Mouse (Mus musculus): ENCODE measurements around the gene Fank1. TPM values are rescaled to one million over a fixed set of nuclear protein-coding genes. Genes with fewer than 3 reads are reported as not detected.
"Not testable (repeated sequence)": the region's sequence is repeated elsewhere in the genome, so short reads cannot be mapped to it uniquely, and the experiment has no call there.

The Fank1 gene
- polyA plus RNA-seq, 1 experiment from 2014 or later: 0.24 TPM

- no peaks in the 10 kb centered on the region for H3K36me3 ChIP-seq (ENCODE audit: control insufficient read depth, insufficient read depth, low read length)
- no peak overlapping the region for H3K4me2 ChIP-seq (replicated peaks; ENCODE audit: low read depth, low read length)
- no peak overlapping the region for H3K4me3 ChIP-seq (ENCODE audit: low read length)
- no peaks in the 10 kb centered on the region for H3K9me3 ChIP-seq (ENCODE audit: control insufficient read depth, low read length)
- H3K9ac ChIP-seq (ENCODE audit: low read depth, low read length): no peak overlapping the region
- H3K27me3 ChIP-seq (ENCODE audit: control insufficient read depth, insufficient read depth, low read length): no peaks in the 10 kb centered on the region
- no peak overlapping the region for H3K27ac ChIP-seq (ENCODE audit: low read depth, low read length)
- no peak for ATAC-seq (ENCODE audit: low FRiP score, low TSS enrichment)
- 90% methylated on average over 5 of the region's 5 CpGs for WGBS
- H3K4me1 ChIP-seq (ENCODE audit: control insufficient read depth, insufficient read depth, low read length): no peaks in the 10 kb centered on the region
Observed at GRCm38 (mm10) chr7:133862723-133863122, 86.1 kb downstream of the Fank1 start.

- no peak overlapping the region for H3K4me2 ChIP-seq (replicated peaks; ENCODE audit: low read depth, low read length)
- no peak overlapping the region for H3K27ac ChIP-seq (ENCODE audit: low read depth, low read length)
- H3K9me3 ChIP-seq (ENCODE audit: control insufficient read depth, low read length): no peaks in the 10 kb centered on the region
- H3K36me3 ChIP-seq (ENCODE audit: control insufficient read depth, insufficient read depth, low read length): no peaks in the 10 kb centered on the region
- H3K27me3 ChIP-seq (ENCODE audit: control insufficient read depth, insufficient read depth, low read length): no peaks in the 10 kb centered on the region
- no peak overlapping the region for H3K9ac ChIP-seq (ENCODE audit: low read depth, low read length)
- H3K4me1 ChIP-seq (ENCODE audit: control insufficient read depth, insufficient read depth, low read length): no peaks in the 10 kb centered on the region
- no peak for ATAC-seq (ENCODE audit: low FRiP score, low TSS enrichment)
- WGBS: 69% methylated on average over 3 of the region's 3 CpGs
- no peak overlapping the region for H3K4me3 ChIP-seq (ENCODE audit: low read length)
Observed at GRCm38 (mm10) chr7:133863151-133863550, 86.5 kb downstream of the Fank1 start.

GRCm38 (mm10) chr7:133863684-133864083 is 87.0 kb downstream of the Fank1 start:
- Histone ChIP-seq H3K9me3 (ENCODE audit: control insufficient read depth, low read length) (no peaks in the 10 kb centered on the region), H3K4me2 (replicated peaks; ENCODE audit: low read depth, low read length) (no peak overlapping the region), H3K4me3 (ENCODE audit: low read length) (no peak overlapping the region), H3K9ac (ENCODE audit: low read depth, low read length) (no peak overlapping the region), H3K27ac (ENCODE audit: low read depth, low read length) (no peak overlapping the region), H3K4me1 (ENCODE audit: control insufficient read depth, insufficient read depth, low read length) (no peaks in the 10 kb centered on the region), H3K36me3 (ENCODE audit: control insufficient read depth, insufficient read depth, low read length) (no peaks in the 10 kb centered on the region), H3K27me3 (ENCODE audit: control insufficient read depth, insufficient read depth, low read length) (no peaks in the 10 kb centered on the region)
- 93% methylated on average over 4 of the region's 4 CpGs for WGBS
- no peak for ATAC-seq (ENCODE audit: low FRiP score, low TSS enrichment)

- Histone ChIP-seq H3K9ac (ENCODE audit: low read depth, low read length) (no peak overlapping the region), H3K27me3 (ENCODE audit: control insufficient read depth, insufficient read depth, low read length) (no peaks in the 10 kb centered on the region), H3K4me2 (replicated peaks; ENCODE audit: low read depth, low read length) (no peak overlapping the region), H3K4me1 (ENCODE audit: control insufficient read depth, insufficient read depth, low read length) (no peaks in the 10 kb centered on the region), H3K36me3 (ENCODE audit: control insufficient read depth, insufficient read depth, low read length) (no peaks in the 10 kb centered on the region), H3K9me3 (ENCODE audit: control insufficient read depth, low read length) (no peaks in the 10 kb centered on the region), H3K27ac (ENCODE audit: low read depth, low read length) (no peak overlapping the region), H3K4me3 (ENCODE audit: low read length) (no peak overlapping the region)
- 87% methylated on average over 4 of the region's 4 CpGs for WGBS
- ATAC-seq (ENCODE audit: low FRiP score, low TSS enrichment): no peak
Observed at GRCm38 (mm10) chr7:133870265-133870664, 93.6 kb downstream of the Fank1 start.

GRCm38 (mm10) chr7:133872701-133873100 is 96.0 kb downstream of the Fank1 start:
- no peaks in the 10 kb centered on the region for H3K9me3 ChIP-seq (ENCODE audit: control insufficient read depth, low read length)
- WGBS: 78% methylated on average over 5 of the region's 5 CpGs
- no peak overlapping the region for H3K4me3 ChIP-seq (ENCODE audit: low read length)
- no peak for ATAC-seq (ENCODE audit: low FRiP score, low TSS enrichment)
- no peaks in the 10 kb centered on the region for H3K36me3 ChIP-seq (ENCODE audit: control insufficient read depth, insufficient read depth, low read length)
- H3K27me3 ChIP-seq (ENCODE audit: control insufficient read depth, insufficient read depth, low read length): no peaks in the 10 kb centered on the region
- H3K4me1 ChIP-seq (ENCODE audit: control insufficient read depth, insufficient read depth, low read length): no peaks in the 10 kb centered on the region
- H3K27ac ChIP-seq (ENCODE audit: low read depth, low read length): no peak overlapping the region
- H3K9ac ChIP-seq (ENCODE audit: low read depth, low read length): no peak overlapping the region
- no peak overlapping the region for H3K4me2 ChIP-seq (replicated peaks; ENCODE audit: low read depth, low read length)

- Histone ChIP-seq H3K9ac (ENCODE audit: low read depth, low read length) (no peak overlapping the region), H3K36me3 (ENCODE audit: control insufficient read depth, insufficient read depth, low read length) (no peaks in the 10 kb centered on the region), H3K4me2 (replicated peaks; ENCODE audit: low read depth, low read length) (no peak overlapping the region), H3K4me1 (ENCODE audit: control insufficient read depth, insufficient read depth, low read length) (no peaks in the 10 kb centered on the region), H3K4me3 (ENCODE audit: low read length) (no peak overlapping the region), H3K27me3 (ENCODE audit: control insufficient read depth, insufficient read depth, low read length) (no peaks in the 10 kb centered on the region), H3K27ac (ENCODE audit: low read depth, low read length) (no peak overlapping the region), H3K9me3 (ENCODE audit: control insufficient read depth, low read length) (no peaks in the 10 kb centered on the region)
- no peak for ATAC-seq (ENCODE audit: low FRiP score, low TSS enrichment)
- 74% methylated on average over 3 of the region's 3 CpGs for WGBS
Observed at GRCm38 (mm10) chr7:133876139-133876538, 99.5 kb downstream of the Fank1 start.

- H3K4me1 ChIP-seq (ENCODE audit: control insufficient read depth, insufficient read depth, low read length): no peaks in the 10 kb centered on the region
- H3K36me3 ChIP-seq (ENCODE audit: control insufficient read depth, insufficient read depth, low read length): no peaks in the 10 kb centered on the region
- H3K4me3 ChIP-seq (ENCODE audit: low read length): no peak overlapping the region
- no peak overlapping the region for H3K9ac ChIP-seq (ENCODE audit: low read depth, low read length)
- H3K9me3 ChIP-seq (ENCODE audit: control insufficient read depth, low read length): no peaks in the 10 kb centered on the region
- no peak overlapping the region for H3K4me2 ChIP-seq (replicated peaks; ENCODE audit: low read depth, low read length)
- no peaks in the 10 kb centered on the region for H3K27me3 ChIP-seq (ENCODE audit: control insufficient read depth, insufficient read depth, low read length)
- ATAC-seq (ENCODE audit: low FRiP score, low TSS enrichment): no peak
- WGBS: 62% methylated on average over 17 of the region's 17 CpGs
- H3K27ac ChIP-seq (ENCODE audit: low read depth, low read length): no peak overlapping the region
Observed at GRCm38 (mm10) chr7:133876646-133877342, 100.1 kb downstream of the Fank1 start.

GRCm38 (mm10) chr7:133879761-133880160 is 103.1 kb downstream of the Fank1 start:
- WGBS: 83% methylated on average over 8 of the region's 8 CpGs
- ATAC-seq (ENCODE audit: low FRiP score, low TSS enrichment): no peak

GRCm38 (mm10) chr7:133884759-133885431 is 108.2 kb downstream of the Fank1 start:
- H3K9ac ChIP-seq (ENCODE audit: low read depth, low read length); H3K27me3 ChIP-seq (ENCODE audit: control insufficient read depth, insufficient read depth, low read length); H3K27ac ChIP-seq (ENCODE audit: low read depth, low read length); H3K9me3 ChIP-seq (ENCODE audit: control insufficient read depth, low read length); H3K4me3 ChIP-seq (ENCODE audit: low read length); H3K4me1 ChIP-seq (ENCODE audit: control insufficient read depth, insufficient read depth, low read length); H3K4me2 ChIP-seq (replicated peaks; ENCODE audit: low read depth, low read length); ATAC-seq (ENCODE audit: low FRiP score, low TSS enrichment); H3K36me3 ChIP-seq (ENCODE audit: control insufficient read depth, insufficient read depth, low read length): not testable (repeated sequence)
- WGBS: 62% methylated on average over 5 of the region's 9 CpGs

More at GRCm38 (mm10) chr7:133879761-133880160, 103.1 kb downstream of the Fank1 start:
- H3K4me2 ChIP-seq (replicated peaks; ENCODE audit: low read depth, low read length): no peak overlapping the region
- H3K36me3 ChIP-seq (ENCODE audit: control insufficient read depth, insufficient read depth, low read length): no peaks in the 10 kb centered on the region
- H3K27me3 ChIP-seq (ENCODE audit: control insufficient read depth, insufficient read depth, low read length): no peaks in the 10 kb centered on the region
- no peaks in the 10 kb centered on the region for H3K9me3 ChIP-seq (ENCODE audit: control insufficient read depth, low read length)
- H3K27ac ChIP-seq (ENCODE audit: low read depth, low read length): no peak overlapping the region
- H3K9ac ChIP-seq (ENCODE audit: low read depth, low read length): no peak overlapping the region
- H3K4me3 ChIP-seq (ENCODE audit: low read length): no peak overlapping the region
- H3K4me1 ChIP-seq (ENCODE audit: control insufficient read depth, insufficient read depth, low read length): no peaks in the 10 kb centered on the region
